Mouse (Mus musculus): ENCODE measurements around the gene Kcnma1. TPM values are rescaled to one million over a fixed set of nuclear protein-coding genes. Genes with fewer than 3 reads are reported as not detected.

The Kcnma1 gene
- total RNA-seq, 2 experiments from 2014 or later = 54.2 to 57.4 TPM

DNA sequence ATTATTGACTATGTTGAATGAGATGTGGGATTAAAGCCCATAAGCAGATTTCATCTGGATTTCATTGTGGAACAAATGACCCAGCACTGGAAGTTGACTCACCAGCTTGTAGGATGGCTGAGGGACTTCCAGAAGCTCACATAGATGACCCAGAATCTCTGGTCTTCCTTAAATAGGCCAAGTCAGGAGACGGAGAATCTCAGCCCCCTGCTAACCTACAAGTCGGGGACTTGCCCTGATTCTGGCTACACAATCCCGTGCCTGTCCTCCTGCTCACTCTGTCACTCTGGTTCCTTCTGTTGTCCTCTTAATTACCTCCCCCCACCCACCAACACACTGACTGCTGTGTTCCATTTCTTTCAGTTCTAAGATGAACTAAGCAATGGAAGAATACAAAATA is 474.7 kb downstream of the Kcnma1 start:
- DNase-seq (ENCODE audit: low spot score in 2 of 2) = no peak

DNA sequence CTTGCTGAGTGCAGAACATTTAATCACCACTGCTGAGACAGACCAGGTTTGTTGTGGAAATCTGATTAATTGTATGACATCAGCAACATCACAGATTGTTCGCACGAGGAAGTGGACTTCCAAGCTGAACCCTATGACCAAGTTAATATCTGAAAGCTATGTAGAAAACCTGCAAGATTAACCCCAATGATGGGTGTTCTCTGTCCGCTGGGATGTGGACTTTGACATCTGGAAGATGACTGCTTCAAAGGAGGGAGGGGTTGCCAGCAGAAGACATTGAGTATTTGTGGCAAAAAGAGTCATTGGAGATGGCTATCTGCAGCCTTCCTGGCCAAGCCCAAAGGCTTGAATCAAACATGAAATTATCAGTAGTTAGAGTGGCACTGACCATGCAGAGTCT is 480.9 kb downstream of the Kcnma1 start:
- no peak for DNase-seq (ENCODE audit: low spot score in 2 of 2)

DNA sequence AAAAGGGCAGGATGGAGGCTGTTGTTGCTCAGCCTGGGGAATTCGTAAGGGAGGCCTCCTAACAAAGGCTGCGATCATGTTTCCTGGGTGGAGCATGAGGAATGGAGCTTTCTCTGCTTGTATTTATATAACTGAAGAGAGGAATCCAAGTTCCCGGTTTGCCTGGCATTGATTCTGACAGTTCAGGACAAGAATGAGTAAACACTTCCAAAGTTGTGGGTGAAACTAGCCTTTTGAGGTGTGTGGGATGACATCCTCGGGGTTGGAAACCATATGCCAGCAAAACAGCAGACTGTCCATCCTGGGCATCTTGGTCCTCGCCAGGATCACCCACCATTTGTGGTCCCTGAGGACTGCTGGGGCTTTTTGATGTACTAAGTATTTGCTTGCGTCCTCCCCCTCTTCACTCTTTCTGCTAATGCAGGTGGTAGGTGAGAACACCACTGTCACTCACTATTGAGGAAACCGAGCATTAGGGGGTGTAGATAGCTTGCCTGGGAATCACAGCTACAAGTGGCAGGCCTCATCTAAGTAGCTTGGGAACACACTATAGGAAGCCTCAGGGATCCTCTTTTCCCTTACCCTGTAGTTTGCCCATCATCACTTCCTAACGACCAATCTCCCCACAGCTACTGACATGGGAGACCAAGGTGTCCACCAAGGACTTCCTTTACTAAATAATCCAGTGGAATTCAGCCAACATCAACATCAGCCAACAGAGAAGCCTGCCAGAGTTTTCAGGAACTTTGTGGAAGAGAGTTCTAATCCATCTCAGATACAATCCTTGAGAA is 482.4 kb downstream of the Kcnma1 start:
- no peak for DNase-seq (ENCODE audit: low spot score in 2 of 2)

DNA sequence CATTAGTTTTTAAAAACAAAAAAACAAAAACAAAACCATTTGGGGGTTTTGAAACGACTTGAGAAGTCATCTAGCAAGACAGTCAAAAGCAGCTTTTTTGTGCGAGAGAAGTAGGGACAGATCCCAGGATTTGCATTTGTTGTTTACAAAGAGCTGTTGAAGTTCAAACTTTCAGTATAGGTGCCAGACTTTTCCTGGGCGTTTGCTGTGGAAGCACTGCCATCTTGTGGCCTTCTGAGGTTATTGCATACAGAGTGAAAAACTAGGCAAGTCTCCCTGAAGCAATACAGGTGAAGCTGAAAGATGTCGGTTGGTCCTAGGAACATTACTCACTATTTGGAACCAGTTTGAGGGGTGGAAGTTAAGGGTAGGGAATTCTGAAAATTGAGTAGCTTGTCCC is 484.6 kb downstream of the Kcnma1 start:
- peak; percentile 13 to 15 for DNase-seq (ENCODE audit: low spot score in 2 of 2)

DNA sequence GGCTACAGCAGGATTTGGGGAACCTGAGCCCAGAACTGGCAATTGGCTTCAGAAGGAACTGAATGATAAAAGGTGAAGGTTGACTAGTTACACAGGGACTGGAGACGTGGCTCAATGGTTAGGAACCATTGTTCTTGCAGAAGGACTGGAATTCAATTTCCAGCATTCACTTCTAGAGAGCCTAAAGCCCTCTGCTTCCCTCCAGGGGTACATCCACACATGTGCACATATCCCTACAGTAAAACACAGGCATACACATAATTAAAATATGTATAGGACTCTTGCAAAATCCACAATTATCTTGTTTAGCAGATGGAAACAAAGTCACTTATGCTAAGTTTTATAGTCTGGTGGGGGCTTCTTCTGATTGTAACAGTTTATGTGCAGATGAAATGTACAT is 485.1 kb downstream of the Kcnma1 start:
- DNase-seq (ENCODE audit: low spot score in 2 of 2) = no peak

DNA sequence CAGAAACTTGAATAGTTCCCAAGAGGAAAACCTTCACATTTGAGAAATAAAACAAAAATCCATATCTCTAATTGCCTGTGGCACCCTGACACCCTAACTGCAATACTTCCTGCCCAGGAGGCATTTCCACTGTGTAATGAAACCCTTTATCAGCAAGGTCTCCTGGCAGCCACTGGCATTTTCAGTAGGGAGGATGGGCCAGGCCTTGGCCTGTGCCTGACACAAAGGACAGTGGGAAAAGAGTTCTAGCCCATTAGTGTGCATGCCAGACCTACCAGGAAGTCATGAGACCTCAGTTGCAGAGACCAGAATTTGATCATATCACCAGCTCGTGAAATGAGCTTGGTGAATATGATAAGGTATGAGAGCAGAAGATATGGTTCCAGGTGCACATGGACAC is 488.4 kb downstream of the Kcnma1 start:
- DNase-seq (ENCODE audit: low spot score in 2 of 2) = no peak

DNA sequence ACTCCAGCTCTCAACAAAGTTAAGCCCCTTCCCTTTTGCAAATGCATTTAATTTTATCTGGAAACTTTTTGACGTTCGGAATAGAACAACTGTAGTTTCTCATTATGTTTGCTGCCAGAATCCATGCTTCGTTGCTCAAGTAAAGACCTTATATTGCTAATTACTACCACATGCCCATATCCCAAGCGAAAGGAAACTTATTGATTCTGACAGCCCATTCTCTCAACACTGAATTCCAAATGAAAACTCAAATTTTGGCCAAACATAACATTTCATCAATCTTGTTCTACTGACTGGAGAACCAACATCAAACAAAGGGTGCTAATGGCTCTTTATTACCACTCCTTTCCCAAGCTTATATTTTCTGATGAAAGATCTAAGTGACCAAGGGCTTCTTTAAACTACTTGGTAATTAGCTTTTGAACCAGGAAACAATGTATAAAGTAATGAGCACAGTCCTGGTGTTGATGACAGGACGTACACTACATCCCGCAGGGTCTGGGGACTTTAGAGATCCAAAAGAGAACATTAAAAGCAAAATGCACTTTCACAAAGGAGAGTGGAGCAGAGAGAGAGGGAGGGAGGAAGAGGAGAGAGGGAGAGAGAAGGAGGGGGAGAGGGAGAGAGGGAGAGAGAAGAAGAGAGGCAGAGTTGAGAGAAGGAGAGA is 490.3 kb downstream of the Kcnma1 start:
- no peak for DNase-seq (ENCODE audit: low spot score in 2 of 2)

DNA sequence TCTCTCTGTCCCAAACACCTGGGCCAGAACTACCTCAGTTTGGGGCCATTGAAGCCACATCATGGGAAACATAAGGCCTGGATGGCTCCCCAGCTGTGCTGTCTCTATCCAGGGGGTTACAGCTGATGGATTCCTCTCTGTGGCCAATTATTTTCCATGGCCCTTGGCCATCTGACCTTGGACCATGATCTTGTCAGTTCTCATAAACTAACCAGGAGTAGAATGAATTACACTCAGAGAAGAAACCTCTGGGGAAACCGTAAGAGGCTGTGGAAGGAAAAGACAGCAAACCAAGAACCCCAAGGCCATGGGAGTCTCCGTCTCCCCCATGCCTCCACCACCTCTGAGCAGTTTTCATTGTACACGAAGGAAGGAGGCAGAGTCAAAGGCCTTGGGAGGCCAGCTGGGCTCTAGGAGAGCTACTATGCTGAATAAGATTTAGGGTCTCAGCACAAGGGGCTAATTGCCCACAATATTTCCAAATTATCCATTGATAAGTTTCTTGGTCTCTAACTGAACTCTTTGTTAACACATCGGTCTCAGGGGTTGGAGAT is 491.6 kb downstream of the Kcnma1 start:
- DNase-seq (ENCODE audit: low spot score in 2 of 2) = no peak

DNA sequence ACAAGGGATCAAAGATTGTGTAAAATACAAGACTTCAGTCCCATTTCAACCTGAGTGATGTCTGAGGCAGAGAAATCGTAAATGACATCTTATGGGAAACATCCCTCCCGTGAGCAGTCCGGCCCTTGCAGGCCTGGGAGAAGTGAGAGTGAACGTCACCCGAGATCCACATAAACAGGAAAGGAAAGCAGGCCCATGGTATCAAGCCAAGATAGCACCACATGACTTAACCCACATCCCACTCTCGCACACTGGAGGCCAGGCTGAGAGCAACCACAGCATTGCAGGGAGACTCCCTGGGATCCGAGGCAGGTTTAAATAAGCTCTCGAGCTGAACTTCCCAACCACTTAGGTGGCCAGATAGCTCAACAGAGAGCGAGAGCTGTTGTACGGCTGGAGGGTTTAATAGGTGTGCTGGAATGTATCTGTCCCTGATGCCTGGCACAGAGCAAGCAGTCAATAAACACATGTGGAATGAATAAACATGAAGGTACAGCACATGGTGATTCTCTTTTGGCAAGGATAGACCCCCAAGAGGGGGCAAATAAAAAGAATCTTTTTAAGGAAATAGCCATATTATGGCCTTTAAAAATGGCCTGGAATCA is 493.1 kb downstream of the Kcnma1 start:
- no peak for DNase-seq (ENCODE audit: low spot score in 2 of 2)

DNA sequence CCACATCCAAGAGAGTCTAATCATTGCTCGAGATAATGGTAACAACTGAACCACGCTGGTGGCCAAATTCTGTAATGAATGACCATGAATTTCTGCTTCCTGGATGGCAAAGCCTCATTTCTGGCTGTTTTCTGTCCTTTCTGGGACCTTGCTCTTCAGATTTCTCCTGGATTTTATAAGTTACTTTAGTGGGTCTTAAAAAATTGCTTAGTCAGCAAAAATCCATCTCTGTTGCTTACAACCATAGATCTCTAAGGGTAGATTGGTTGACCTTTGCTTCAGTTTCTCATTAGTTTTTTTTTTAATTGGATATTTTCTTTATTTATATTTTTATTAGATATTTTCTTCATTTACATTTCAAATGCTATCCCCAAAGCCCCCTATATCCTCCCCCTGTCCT is 496.9 kb downstream of the Kcnma1 start:
- DNase-seq (ENCODE audit: low spot score in 2 of 2) = no peak

DNA sequence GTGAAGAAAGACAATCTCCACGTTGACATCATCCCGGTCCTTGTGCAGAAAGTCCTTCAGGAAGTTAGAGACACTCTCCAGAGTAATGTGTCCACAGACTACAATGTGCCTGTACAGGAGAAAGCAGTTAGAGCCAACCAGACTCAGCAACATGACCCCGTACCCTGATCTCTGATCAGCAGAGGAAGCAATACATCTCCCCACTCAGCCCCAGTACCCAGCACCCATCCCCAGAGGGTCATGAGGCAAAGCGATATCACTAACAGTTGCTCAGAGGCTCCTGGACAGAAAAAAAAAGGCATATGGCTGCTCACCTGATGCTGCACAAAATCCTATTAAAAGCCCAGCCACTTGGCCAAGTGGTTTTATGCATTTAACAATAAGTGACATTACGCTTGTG is 504.5 kb downstream of the Kcnma1 start:
- no peak for DNase-seq (ENCODE audit: low spot score in 2 of 2)

DNA sequence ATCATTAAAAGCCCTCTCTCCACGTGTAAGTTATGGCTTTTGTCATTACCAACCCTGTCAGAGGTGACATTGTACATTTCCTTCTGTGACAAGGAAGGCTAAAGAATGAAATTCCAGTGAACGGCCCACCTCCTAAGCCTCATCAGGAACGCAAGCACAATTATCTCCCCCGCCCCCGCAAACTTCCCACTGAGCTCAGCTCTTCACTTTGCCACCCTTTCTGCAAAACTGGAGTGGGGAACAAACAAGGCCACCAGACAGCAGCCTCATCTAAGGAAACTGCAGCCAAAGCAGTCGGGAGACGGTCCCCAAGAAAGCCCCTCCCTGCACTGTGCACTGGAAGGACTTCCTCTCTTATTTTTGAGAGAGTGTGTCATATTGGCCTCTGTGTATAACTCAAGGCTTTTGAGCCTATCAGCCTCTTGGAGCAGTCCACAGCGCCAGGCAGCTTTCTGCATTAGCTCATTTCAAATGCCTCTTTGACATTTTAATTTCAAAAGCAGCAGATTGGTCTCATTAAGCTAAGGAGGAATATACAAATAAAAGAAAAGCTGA is 512.0 kb downstream of the Kcnma1 start:
- no peak for DNase-seq (ENCODE audit: low spot score in 2 of 2)

DNA sequence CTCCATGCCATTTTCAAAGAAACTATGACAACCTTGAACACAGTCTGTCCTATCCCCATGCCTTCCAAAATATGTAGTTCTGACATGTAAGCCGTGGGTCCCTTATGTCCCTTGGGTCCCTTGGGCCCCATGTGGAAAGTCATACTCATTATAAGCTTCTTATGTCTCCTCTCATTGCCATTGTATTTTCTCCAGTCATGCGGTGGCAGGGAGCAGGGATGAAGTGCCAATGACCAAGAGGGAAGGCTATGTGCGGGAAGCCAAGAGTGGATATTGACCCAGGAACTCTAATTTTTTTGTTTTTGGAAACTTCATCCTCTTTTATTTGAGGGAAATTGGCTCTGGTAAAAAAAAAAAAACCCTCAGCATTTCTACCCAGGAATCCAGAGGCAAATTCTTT is 517.5 kb downstream of the Kcnma1 start:
- no peak for DNase-seq (ENCODE audit: low spot score in 2 of 2)

DNA sequence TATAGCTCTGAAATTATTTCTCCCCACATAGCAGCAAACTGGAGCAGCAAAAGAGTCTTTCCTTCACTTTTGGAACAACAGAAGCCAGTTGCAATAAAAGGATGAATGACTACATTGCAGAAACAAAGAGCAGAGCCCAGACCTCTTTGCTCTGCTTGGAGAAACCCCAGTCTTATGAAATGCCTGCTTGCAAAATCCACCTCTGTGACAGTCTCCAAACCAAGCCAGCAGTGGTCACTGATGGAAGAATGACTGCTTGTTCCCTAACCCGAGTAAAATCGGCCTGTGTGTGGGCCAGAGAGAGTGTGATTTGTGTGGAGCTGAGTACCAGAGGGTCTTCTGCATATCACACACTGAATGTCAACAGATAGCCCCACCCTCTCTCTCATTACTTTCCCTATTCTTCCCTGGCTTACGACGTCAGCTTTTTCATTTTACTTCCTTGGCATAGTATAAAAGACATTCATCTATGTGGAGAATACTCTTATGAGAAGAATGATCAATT is 518.0 kb downstream of the Kcnma1 start:
- no peak for DNase-seq (ENCODE audit: low spot score in 2 of 2)

DNA sequence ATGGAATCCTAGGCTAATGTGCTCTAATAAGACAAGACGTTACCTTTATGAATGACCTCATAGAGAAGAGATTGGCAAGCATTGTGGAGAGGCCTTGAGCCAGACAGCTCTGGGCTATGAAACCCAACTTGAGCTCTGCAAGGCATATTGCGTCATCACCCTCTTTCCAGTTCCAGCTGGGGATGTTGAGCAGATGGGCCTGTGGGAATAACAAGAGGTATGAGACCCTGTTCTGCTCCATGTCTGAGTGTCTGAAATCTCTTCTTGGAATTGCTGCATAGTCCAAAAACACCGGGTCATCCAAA is 519.8 kb downstream of the Kcnma1 start:
- no peak for DNase-seq (ENCODE audit: low spot score in 2 of 2)

DNA sequence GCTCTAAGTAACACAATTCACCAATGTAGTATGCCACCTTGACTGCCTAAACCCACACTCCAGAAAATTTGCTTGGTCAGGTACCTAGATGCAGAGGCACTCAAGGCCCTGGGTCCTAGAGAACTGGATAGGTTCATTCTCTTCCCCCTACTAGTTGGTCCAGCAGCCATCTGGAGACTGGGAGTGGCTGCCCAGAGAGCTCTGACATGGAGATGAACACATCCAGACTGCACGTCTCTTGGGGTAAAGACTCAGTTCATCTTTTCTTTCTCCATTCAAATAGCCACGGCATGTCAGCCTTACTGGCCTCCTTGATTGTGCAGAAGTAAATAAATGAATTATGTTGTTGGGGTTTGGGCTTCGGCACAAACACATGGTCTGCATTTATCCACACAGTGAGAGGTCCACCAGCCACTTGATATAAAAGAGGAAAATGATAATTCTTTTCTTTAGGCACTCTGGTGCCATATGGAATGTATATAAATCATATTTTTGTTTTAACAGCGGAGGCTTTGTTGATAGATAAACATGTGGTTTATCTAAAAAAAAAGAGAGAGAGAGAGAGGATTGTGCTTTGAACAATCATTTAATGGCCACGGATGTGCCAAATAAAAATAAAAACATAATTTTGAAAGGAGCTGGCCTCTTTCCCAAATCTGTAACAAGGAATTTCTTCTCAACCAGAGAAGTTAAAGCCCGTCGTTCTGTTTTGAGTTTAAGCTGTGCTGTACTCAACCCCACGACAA is 520.4 kb downstream of the Kcnma1 start:
- DNase-seq (ENCODE audit: low spot score in 2 of 2) = no peak

DNA sequence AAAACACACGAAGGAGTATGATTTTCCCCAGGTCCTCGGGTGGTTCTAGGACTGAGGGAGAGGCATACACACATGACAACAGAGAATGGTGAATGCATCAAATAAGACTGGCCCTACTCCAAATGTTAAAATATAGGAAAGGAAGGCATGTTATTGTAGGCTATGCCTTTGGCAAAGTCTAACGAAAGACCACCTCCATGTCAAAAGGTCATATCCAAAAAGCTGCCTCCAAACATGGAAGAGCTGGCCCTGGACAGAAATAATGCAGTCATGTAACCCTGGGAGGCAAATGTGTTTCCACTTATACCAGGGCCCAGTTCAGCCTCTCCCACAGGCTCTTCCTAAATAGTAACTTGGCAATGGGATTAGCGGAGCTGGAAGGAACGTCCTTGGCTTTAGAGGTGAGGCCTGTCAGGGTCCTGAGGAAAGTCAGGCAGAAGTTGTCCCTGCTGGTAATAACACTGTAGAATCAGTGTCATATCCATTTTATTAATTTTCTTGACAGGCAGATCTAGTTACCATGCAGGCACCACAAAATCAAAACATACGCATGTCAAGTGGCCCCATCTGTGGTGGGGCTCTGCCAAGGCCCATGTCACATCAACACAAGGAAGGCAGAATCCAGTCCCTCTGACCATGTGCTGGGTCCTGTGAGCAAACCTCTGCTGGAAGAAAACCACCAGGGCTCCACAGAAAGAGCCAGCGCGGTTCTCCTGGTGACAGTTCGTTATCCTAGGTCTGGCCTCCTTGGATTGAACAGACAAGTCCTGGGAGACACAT is 521.5 kb downstream of the Kcnma1 start:
- DNase-seq (ENCODE audit: low spot score in 2 of 2) = no peak

DNA sequence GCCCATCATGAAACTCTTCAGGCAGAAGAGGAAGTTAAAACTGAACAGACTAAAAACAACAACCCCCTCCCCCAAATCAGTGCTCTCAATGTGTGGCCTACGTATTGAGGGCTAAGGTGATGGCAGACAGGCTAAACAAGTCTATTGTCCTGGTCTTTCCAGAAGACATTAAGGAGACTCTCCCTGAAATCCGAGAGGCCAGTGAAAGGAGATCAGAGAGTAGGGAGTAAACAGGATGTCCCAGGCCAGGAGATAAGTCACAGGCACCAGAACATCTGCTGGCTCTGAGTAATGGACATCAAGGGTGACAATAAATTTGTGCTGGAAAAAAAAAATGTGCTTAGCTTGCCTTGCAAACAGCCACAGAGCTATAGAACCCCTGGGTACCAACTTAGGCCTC is 522.9 kb downstream of the Kcnma1 start:
- no peak for DNase-seq (ENCODE audit: low spot score in 2 of 2)

DNA sequence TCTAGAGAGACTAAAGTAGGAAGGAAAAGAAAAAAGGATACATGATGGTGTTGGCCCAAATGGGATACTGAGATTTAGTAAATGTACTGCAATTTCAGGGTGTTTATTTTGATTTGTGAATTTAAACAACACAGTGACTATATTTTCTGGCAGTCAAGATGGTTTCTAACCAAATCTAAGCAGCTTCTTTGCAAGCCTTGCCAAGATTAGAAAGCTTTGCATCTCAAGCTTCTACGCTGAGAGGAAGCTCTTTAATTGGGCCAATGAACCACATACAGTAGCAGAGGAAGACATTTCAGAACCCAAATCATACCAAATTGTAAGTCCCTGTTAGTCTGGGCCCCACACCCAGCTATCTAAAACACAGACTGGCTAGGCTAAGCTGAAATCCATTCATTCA is 527.6 kb downstream of the Kcnma1 start:
- no peak for DNase-seq (ENCODE audit: low spot score in 2 of 2)

DNA sequence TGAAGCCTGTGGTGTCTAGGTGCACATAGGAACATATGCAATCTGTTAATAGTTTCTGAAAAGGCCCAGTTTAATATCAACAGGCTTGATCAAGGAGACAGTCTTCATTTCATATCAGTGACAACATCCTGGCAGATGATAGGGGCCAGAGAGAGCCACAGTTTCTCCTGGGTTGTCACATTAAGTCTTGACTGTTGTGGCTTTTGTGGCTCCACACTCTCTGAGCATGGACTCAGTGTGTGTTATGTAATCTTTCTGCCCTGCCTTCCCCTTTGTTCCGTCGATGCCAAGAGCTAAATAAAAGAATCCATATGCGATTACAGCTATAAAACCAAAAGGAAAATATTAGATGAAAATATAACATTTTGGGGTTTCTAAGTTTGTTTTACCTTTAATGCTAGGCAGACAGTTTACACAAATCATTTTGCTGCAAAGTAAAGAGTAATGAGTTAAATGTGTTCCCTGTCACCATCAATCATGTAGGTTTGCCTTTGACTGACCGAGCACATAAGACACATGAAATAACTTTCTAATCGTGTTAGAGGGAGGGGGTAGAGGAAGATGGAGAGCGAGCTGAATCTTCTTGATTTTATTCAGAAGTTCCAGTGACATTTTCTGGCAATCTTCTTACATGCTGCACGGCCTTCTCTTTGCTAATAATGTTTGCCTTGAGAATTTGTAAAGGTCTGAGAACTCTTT is 528.3 kb downstream of the Kcnma1 start:
- no peak for DNase-seq (ENCODE audit: low spot score in 2 of 2)

Measured in adrenal gland, postnatal 4 days (tissue).